In genomic region chr4:124838035-124838700, GRCm38 (mm10) we compare ENCODE assay signal across 18 mouse cellular contexts. TPM values are rescaled to one million over a fixed set of nuclear protein-coding genes. Genes with fewer than 3 reads are reported as not detected.
"Had no signal": no experiment of that assay in that cellular context is flagged by ENCODE, and none has a peak within 500 bp of the region (broad histone marks: within the 10 kb centered on the region; RNA-seq: fewer than 3 reads in every experiment).

No protein-coding gene starts in this region.

- H3K4me1 ChIP-seq: limb, embryonic 10.5 days; liver, embryonic 12.5 days; midbrain, embryonic 10.5 days; neural tube, embryonic 13.5 days had no signal

- H3K9me3 ChIP-seq: limb, embryonic 10.5 days; liver, embryonic 12.5 days; neural tube, embryonic 13.5 days had no signal

- DNase-seq: kidney, postnatal 10 days; kidney, postnatal 4 days; lung, embryonic 14.5 days; lung, postnatal 10 days; lung, postnatal 4 days; midbrain, embryonic 14.5 days; retina, postnatal 1 day; right cerebral cortex, postnatal 4 days; spleen, adult 18-20 months; thymus, adult 18-20 months; thymus, postnatal 14 days had no signal

- ATAC-seq: liver, embryonic 12.5 days had no signal

- H3K27ac ChIP-seq: layer of hippocampus, adult 2 months; limb, embryonic 10.5 days; liver, embryonic 12.5 days; midbrain, embryonic 10.5 days; neural tube, embryonic 13.5 days had no signal

- H3K27me3 ChIP-seq: liver, embryonic 12.5 days; neural tube, embryonic 13.5 days had no signal

- H3K4me3 ChIP-seq: layer of hippocampus, adult 2 months; limb, embryonic 10.5 days; liver, embryonic 12.5 days; midbrain, embryonic 10.5 days; neural tube, embryonic 13.5 days had no signal

- H3K4me2 ChIP-seq: liver, embryonic 12.5 days; lung, embryonic 14.5 days; neural tube, embryonic 13.5 days had no signal

- H3K9ac ChIP-seq: liver, embryonic 12.5 days; lung, embryonic 14.5 days; neural tube, embryonic 13.5 days had no signal

RNA-seq across cellular contexts. Expression of gene Maneal, which starts 23.8 kb away (rescaled TPM):
- total RNA-seq: megakaryocyte, adult 5-6 weeks had no signal

RNA-seq across cellular contexts. Expression of gene Epha10, which starts 42.5 kb away (rescaled TPM):
- total RNA-seq: megakaryocyte, adult 5-6 weeks had no signal
- polyA plus RNA-seq: liver, embryonic 16.5 days; lung, embryonic 14.5 days had no signal
